Mouse (Mus musculus) large intestine, adult 2 months (tissue): ENCODE measurements around the gene Epop. TPM values are rescaled to one million over a fixed set of nuclear protein-coding genes. Genes with fewer than 3 reads are reported as not detected.

Experiments used
- DNase-seq: peaks from one replicate; pipeline ENCODE4 v3.0.0-alpha.2; 2012; ENCODE audit warnings: low read depth, low spot score
- WGBS: fragments of 180-500 bp; shearing (Covaris S2); methylation state at CpG from one replicate; pipeline ENCODE4 v1.1.7; 2018; 5-methylcytosine and 5-hydroxymethylcytosine counted together
- polyA plus RNA-seq: library from polyadenylated mRNA; depleted of rRNA; stranded (reverse); fragments of >200 nt; gene quantifications from 2 replicates; pipeline ENCODE4 v1.2.3, GENCODE M21; 2012; rRNA removed

The Epop gene
- polyA plus RNA-seq, 1 experiment = 1.5 TPM

GRCm38 (mm10) chr11:97599104-97599503 is 30.4 kb downstream of the Epop start:
- WGBS = 79% methylated on average over 8 of the region's 8 CpGs
- no peak for DNase-seq

- no peak for DNase-seq
- 67% methylated on average over 10 of the region's 10 CpGs for WGBS
Measured at GRCm38 (mm10) chr11:97597945-97598691, 31.4 kb downstream of the Epop start.

GRCm38 (mm10) chr11:97594136-97594535 is 35.4 kb downstream of the Epop start:
- 18% methylated on average over 6 of the region's 6 CpGs for WGBS
- no peak for DNase-seq

- DNase-seq = no peak
- WGBS = 35% methylated on average over 5 of the region's 5 CpGs
Measured at GRCm38 (mm10) chr11:97591910-97592309, 37.6 kb downstream of the Epop start.

GRCm38 (mm10) chr11:97590227-97590960 is 39.1 kb downstream of the Epop start:
- 44% methylated on average over 24 of the region's 24 CpGs for WGBS
- no peak for DNase-seq

GRCm38 (mm10) chr11:97589216-97589615 is 40.3 kb downstream of the Epop start:
- no peak for DNase-seq
- 27% methylated on average over 10 of the region's 10 CpGs for WGBS

GRCm38 (mm10) chr11:97585932-97586331 is 43.6 kb downstream of the Epop start:
- 44% methylated on average over 10 of the region's 10 CpGs for WGBS
- DNase-seq = no peak

GRCm38 (mm10) chr11:97584476-97584875 is 45.0 kb downstream of the Epop start:
- no peak for DNase-seq

GRCm38 (mm10) chr11:97579088-97579857 is 50.2 kb downstream of the Epop start:
- WGBS = 31% methylated on average over 10 of the region's 10 CpGs
- no peak for DNase-seq

More at GRCm38 (mm10) chr11:97584476-97584875, 45.0 kb downstream of the Epop start:
- 81% methylated on average over 7 of the region's 7 CpGs for WGBS

- WGBS = 20% methylated on average over 2 of the region's 2 CpGs
- peak; percentile 14 for DNase-seq
Measured at GRCm38 (mm10) chr11:97578286-97578685, 51.2 kb downstream of the Epop start.

Other genes starting within 250 kb of the Epop start
- gene Arhgap23, start 214.2 kb downstream of the Epop start, polyA plus RNA-seq = 5.7 and 6.4 TPM in 2 replicates
- not detected in 2 replicates for gene 4933428G20Rik, start 129.4 kb downstream of the Epop start, polyA plus RNA-seq
- 0.14 and 0.19 TPM in 2 replicates for gene Srcin1, start 53.5 kb downstream of the Epop start, polyA plus RNA-seq
- gene Mllt6, start 33.7 kb upstream of the Epop start, polyA plus RNA-seq = 15.8 and 23.9 TPM in 2 replicates
- gene Cisd3, start 56.1 kb upstream of the Epop start, polyA plus RNA-seq = 318 and 359 TPM in 2 replicates
- 26.2 and 38.3 TPM in 2 replicates for gene Pcgf2, start 70.8 kb upstream of the Epop start, polyA plus RNA-seq
- 509 and 538 TPM in 2 replicates for gene Psmb3, start 73.7 kb upstream of the Epop start, polyA plus RNA-seq
- gene Pip4k2b, start 115.0 kb upstream of the Epop start, polyA plus RNA-seq = 4.5 and 5.3 TPM in 2 replicates
- gene Cwc25, start 136.9 kb upstream of the Epop start, polyA plus RNA-seq = 5.1 and 7.0 TPM in 2 replicates
- gene 1700001P01Rik, start 146.2 kb upstream of the Epop start, polyA plus RNA-seq = 0.22 TPM in 1 of 2 replicates, not detected in the other
- 115 and 147 TPM in 2 replicates for gene Rpl23, start 152.7 kb upstream of the Epop start, polyA plus RNA-seq
- gene Lasp1, start 169.3 kb upstream of the Epop start, polyA plus RNA-seq = 251 and 313 TPM in 2 replicates
- 1.2 and 1.4 TPM in 2 replicates for gene B230217C12Rik, start 211.1 kb upstream of the Epop start, polyA plus RNA-seq